Mouse (Mus musculus): ENCODE data around the gene Cnn2. TPM values are rescaled to one million over a fixed set of nuclear protein-coding genes. Genes with fewer than 3 reads are reported as not detected.
A peak's percentile ranks its signal among the peaks of the same experiment; 100 is the strongest.
"Not testable (repeated sequence)": the region's sequence is repeated elsewhere in the genome, so short reads cannot be mapped to it uniquely, and the experiment has no call there.

The Cnn2 gene
- polyA plus RNA-seq, 1 experiment from 2014 or later = 9.8 TPM

- Histone ChIP-seq H3K79me2 (ENCODE audit: inconsistent target) (peaks cover 26% of the 10 kb centered on the region), H3K4me3 (ENCODE audit: inconsistent target) (peak within 1 kb of the TSS; percentile 93), H3K36me3 (ENCODE audit: inconsistent target) (peaks cover 27% of the 10 kb centered on the region; the same call in 1 of the 2 replicates), H3K27ac (peak within 1 kb of the TSS; percentile 57)
- under 1% methylated on average over 24 of the region's 40 CpGs for WGBS (ENCODE audit: missing documents)
These were observed 51.2 kb downstream of the Cnn2 start, which contains the start of gene Polr2e for GRCm38 (mm10) chr10:80039559-80039979. TSS of gene Polr2e (minus strand) at chr10:80039795.

GRCm38 (mm10) chr10:80041409-80042060 lies 53.2 kb downstream of the Cnn2 start:
- H3K4me3 ChIP-seq (ENCODE audit: inconsistent target); H3K27ac ChIP-seq: not testable (repeated sequence)
- WGBS (ENCODE audit: missing documents) = 90% methylated on average over 7 of the region's 8 CpGs
- Histone ChIP-seq H3K36me3 (ENCODE audit: inconsistent target) (peaks cover 13% of the 10 kb centered on the region; the same call in 1 of the 2 replicates), H3K79me2 (ENCODE audit: inconsistent target) (peaks cover 26% of the 10 kb centered on the region)

- Histone ChIP-seq H3K27ac (no peak overlapping the region), H3K36me3 (ENCODE audit: inconsistent target) (no peaks in the 10 kb centered on the region), H3K4me3 (ENCODE audit: inconsistent target) (no peak overlapping the region), H3K79me2 (ENCODE audit: inconsistent target) (peaks cover 4% of the 10 kb centered on the region)
- WGBS (ENCODE audit: missing documents) = 96% methylated on average over 4 of the region's 4 CpGs
These were observed 55.7 kb downstream of the Cnn2 start for GRCm38 (mm10) chr10:80044087-80044486.

GRCm38 (mm10) chr10:80045364-80045763 lies 57.0 kb downstream of the Cnn2 start:
- not testable (repeated sequence) for H3K4me3 ChIP-seq (ENCODE audit: inconsistent target); H3K27ac ChIP-seq; H3K36me3 ChIP-seq (ENCODE audit: inconsistent target); H3K79me2 ChIP-seq (ENCODE audit: inconsistent target)
- WGBS (ENCODE audit: missing documents) = 100% methylated on average over 1 of the region's 4 CpGs

Other genes with a start within 250 kb of the Cnn2 start
- 11.4 to 13.9 TPM (median 11.7 TPM) in 3 replicates for gene Polrmt, start 242.0 kb upstream of the Cnn2 start, polyA plus RNA-seq (2018)
- not detected in 3 replicates for gene Fgf22, start 233.5 kb upstream of the Cnn2 start, polyA plus RNA-seq (2018)
- gene Rnf126, start 221.6 kb upstream of the Cnn2 start, polyA plus RNA-seq (2018) = 20.1 to 34.6 TPM (median 21.2 TPM) in 3 replicates
- gene Fstl3, start 211.3 kb upstream of the Cnn2 start, polyA plus RNA-seq (2018) = 0.12 to 0.67 TPM (median 0.47 TPM) in 3 replicates
- gene Prss57, start 197.6 kb upstream of the Cnn2 start, polyA plus RNA-seq (2018) = not detected in 3 replicates
- gene Palm, start 195.0 kb upstream of the Cnn2 start, polyA plus RNA-seq (2018) = 1.3 to 1.9 TPM (median 1.8 TPM) in 3 replicates
- 0.23 to 0.95 TPM (median 0.93 TPM) in 3 replicates for gene Misp, start 167.6 kb upstream of the Cnn2 start, polyA plus RNA-seq (2018)
- gene Ptbp1, start 134.2 kb upstream of the Cnn2 start, polyA plus RNA-seq (2018) = 119 to 188 TPM (median 143 TPM) in 3 replicates
- 0.96 to 1.6 TPM (median 1.2 TPM) in 3 replicates for gene Prtn3, start 114.1 kb upstream of the Cnn2 start, polyA plus RNA-seq (2018)
- gene Plppr3, start 114.0 kb upstream of the Cnn2 start, polyA plus RNA-seq (2018) = 0.64 to 2.5 TPM (median 1.0 TPM) in 3 replicates
- gene Elane, start 102.3 kb upstream of the Cnn2 start, polyA plus RNA-seq (2018) = 0.67 to 0.89 TPM in 2 of 3 replicates, not detected in the other
- not detected in 3 replicates for gene Cfd, start 97.7 kb upstream of the Cnn2 start, polyA plus RNA-seq (2018)
- gene Med16, start 79.7 kb upstream of the Cnn2 start, polyA plus RNA-seq (2018) = 10.6 to 18.8 TPM (median 16.5 TPM) in 3 replicates
- gene Gm26602, start 77.7 kb upstream of the Cnn2 start, polyA plus RNA-seq (2018) = 5.7 TPM in 1 of 3 replicates, not detected in the others
- gene Kiss1r, start 71.6 kb upstream of the Cnn2 start, polyA plus RNA-seq (2018) = 0.27 to 0.89 TPM (median 0.30 TPM) in 3 replicates
- 41.6 to 61.5 TPM (median 54.4 TPM) in 3 replicates for gene R3hdm4, start 67.4 kb upstream of the Cnn2 start, polyA plus RNA-seq (2018)
- 13.8 to 37.4 TPM (median 29.1 TPM) in 3 replicates for gene Arid3a, start 61.5 kb upstream of the Cnn2 start, polyA plus RNA-seq (2018)
- 11.4 to 31.4 TPM (median 18.8 TPM) in 3 replicates for gene Wdr18, start 28.4 kb upstream of the Cnn2 start, polyA plus RNA-seq (2018)
- not detected in 3 replicates for gene Grin3b, start 17.9 kb upstream of the Cnn2 start, polyA plus RNA-seq (2018)
- 37.3 to 67.6 TPM (median 52.3 TPM) in 3 replicates for gene Tmem259, start 4.3 kb upstream of the Cnn2 start, polyA plus RNA-seq (2018)
- 3.3 to 10.6 TPM (median 4.0 TPM) in 3 replicates for gene Abca7, start 7.9 kb downstream of the Cnn2 start, polyA plus RNA-seq (2018)
- gene Arhgap45, start 28.1 kb downstream of the Cnn2 start, polyA plus RNA-seq (2018) = 56.2 to 124 TPM (median 74.2 TPM) in 3 replicates
- 51.6 to 65.8 TPM (median 54.3 TPM) in 3 replicates for gene Polr2e, start 51.2 kb downstream of the Cnn2 start, polyA plus RNA-seq (2018)
- gene Gpx4, start 58.6 kb downstream of the Cnn2 start, polyA plus RNA-seq (2018) = 427 to 512 TPM (median 481 TPM) in 3 replicates
- 23.7 to 43.6 TPM (median 42.5 TPM) in 3 replicates for gene Sbno2, start 117.0 kb downstream of the Cnn2 start, polyA plus RNA-seq (2018)
- 72.6 to 106 TPM (median 79.6 TPM) in 3 replicates for gene Stk11, start 127.2 kb downstream of the Cnn2 start, polyA plus RNA-seq (2018)
- gene Atp5d, start 150.0 kb downstream of the Cnn2 start, polyA plus RNA-seq (2018) = 68.4 to 213 TPM (median 169 TPM) in 3 replicates
- 1.9 to 3.0 TPM (median 2.4 TPM) in 3 replicates for gene Cbarp, start 152.3 kb downstream of the Cnn2 start, polyA plus RNA-seq (2018)
- gene Midn, start 159.7 kb downstream of the Cnn2 start, polyA plus RNA-seq (2018) = 16.3 to 36.3 TPM (median 20.3 TPM) in 3 replicates
- gene Cirbp, start 177.4 kb downstream of the Cnn2 start, polyA plus RNA-seq (2018) = 17.6 to 31.0 TPM (median 19.0 TPM) in 3 replicates
- 4.4 to 19.3 TPM (median 13.3 TPM) in 3 replicates for gene 1600002K03Rik, start 184.4 kb downstream of the Cnn2 start, polyA plus RNA-seq (2018)
- 0.11 to 0.29 TPM (median 0.26 TPM) in 3 replicates for gene Efna2, start 190.9 kb downstream of the Cnn2 start, polyA plus RNA-seq (2018)
- gene Mum1, start 237.8 kb downstream of the Cnn2 start, polyA plus RNA-seq (2018) = 5.1 to 14.8 TPM (median 7.6 TPM) in 3 replicates

Measured in macrophage (primary cell).